Mouse (Mus musculus): ENCODE measurements around the gene Siva1. TPM values are rescaled to one million over a fixed set of nuclear protein-coding genes. Genes with fewer than 3 reads are reported as not detected.

The Siva1 gene
- polyA plus RNA-seq, 1 experiment from 2014 or later: 222 TPM

GRCm38 (mm10) chr12:112688458-112688857 is 44.0 kb downstream of the Siva1 start:
- Histone ChIP-seq H3K36me3 (ENCODE audit: control insufficient read depth, insufficient read depth, low read length) (no peaks in the 10 kb centered on the region), H3K27me3 (replicated peaks; ENCODE audit: control insufficient read depth, insufficient read depth, low read length) (0 out of 2 replicates have a peak, but pooled peaks cover 3% of the 10 kb centered on the region), H3K4me2 (no peak overlapping the region), H3K4me3 (ENCODE audit: low read depth, low read length) (no peak overlapping the region), H3K4me1 (replicated peaks; ENCODE audit: control insufficient read depth, insufficient read depth, low read length) (peaks cover 7% of the 10 kb centered on the region; the same call in 1 of the 2 replicates), H3K9me3 (ENCODE audit: control insufficient read depth, low read length) (no peaks in the 10 kb centered on the region), H3K27ac (ENCODE audit: low read depth, low read length) (no peak overlapping the region), H3K9ac (ENCODE audit: low read depth, low read length) (no peak overlapping the region)
- DNase-seq (ENCODE audit: low spot score) (no peak), ATAC-seq (replicated peaks; ENCODE audit: low FRiP score) (no peak)
- 33% methylated on average over 15 of the region's 15 CpGs for WGBS

- ATAC-seq (replicated peaks; ENCODE audit: low FRiP score): peak; percentile 95
- peak; percentile 90 for DNase-seq (ENCODE audit: low spot score)
- H3K4me3 ChIP-seq (ENCODE audit: low read depth, low read length): peak overlapping the region; percentile 66
- peak overlapping the region; percentile 83 for H3K9ac ChIP-seq (ENCODE audit: low read depth, low read length)
- H3K27ac ChIP-seq (ENCODE audit: low read depth, low read length): peak overlapping the region; percentile 46; the same call in 1 of the 2 replicates
- peaks cover 5% of the 10 kb centered on the region for H3K27me3 ChIP-seq (replicated peaks; ENCODE audit: control insufficient read depth, insufficient read depth, low read length)
- H3K36me3 ChIP-seq (ENCODE audit: control insufficient read depth, insufficient read depth, low read length): no peaks in the 10 kb centered on the region
- 3% methylated on average over 54 of the region's 54 CpGs for WGBS
- no peaks in the 10 kb centered on the region for H3K9me3 ChIP-seq (ENCODE audit: control insufficient read depth, low read length)
- peak overlapping the region; percentile 94 for H3K4me2 ChIP-seq
- peaks cover 11% of the 10 kb centered on the region for H3K4me1 ChIP-seq (replicated peaks; ENCODE audit: control insufficient read depth, insufficient read depth, low read length)
Measured at GRCm38 (mm10) chr12:112693185-112694126, 49.0 kb downstream of the Siva1 start.

- no peak for DNase-seq (ENCODE audit: low spot score)
- Histone ChIP-seq H3K4me2 (peak overlapping the region; percentile 94), H3K27me3 (replicated peaks; ENCODE audit: control insufficient read depth, insufficient read depth, low read length) (peaks cover 5% of the 10 kb centered on the region), H3K9ac (ENCODE audit: low read depth, low read length) (peak overlapping the region; percentile 83), H3K4me1 (replicated peaks; ENCODE audit: control insufficient read depth, insufficient read depth, low read length) (peaks cover 11% of the 10 kb centered on the region), H3K27ac (ENCODE audit: low read depth, low read length) (no peak overlapping the region), H3K36me3 (ENCODE audit: control insufficient read depth, insufficient read depth, low read length) (no peaks in the 10 kb centered on the region), H3K4me3 (ENCODE audit: low read depth, low read length) (peak overlapping the region; percentile 66), H3K9me3 (ENCODE audit: control insufficient read depth, low read length) (no peaks in the 10 kb centered on the region)
- ATAC-seq (replicated peaks; ENCODE audit: low FRiP score): no peak
- WGBS: 80% methylated on average over 10 of the region's 10 CpGs
Measured at GRCm38 (mm10) chr12:112694127-112694475, 49.6 kb downstream of the Siva1 start.

- no peak overlapping the region for H3K9ac ChIP-seq (ENCODE audit: low read depth, low read length)
- H3K4me2 ChIP-seq: no peak overlapping the region
- peaks cover 11% of the 10 kb centered on the region for H3K4me1 ChIP-seq (replicated peaks; ENCODE audit: control insufficient read depth, insufficient read depth, low read length)
- H3K36me3 ChIP-seq (ENCODE audit: control insufficient read depth, insufficient read depth, low read length): no peaks in the 10 kb centered on the region
- no peak for DNase-seq (ENCODE audit: low spot score)
- H3K4me3 ChIP-seq (ENCODE audit: low read depth, low read length): no peak overlapping the region
- peaks cover 21% of the 10 kb centered on the region for H3K27me3 ChIP-seq (replicated peaks; ENCODE audit: control insufficient read depth, insufficient read depth, low read length)
- no peak overlapping the region for H3K27ac ChIP-seq (ENCODE audit: low read depth, low read length)
- H3K9me3 ChIP-seq (ENCODE audit: control insufficient read depth, low read length): no peaks in the 10 kb centered on the region
- no peak for ATAC-seq (replicated peaks; ENCODE audit: low FRiP score)
- 71% methylated on average over 3 of the region's 3 CpGs for WGBS
Measured at GRCm38 (mm10) chr12:112696806-112697425, 52.4 kb downstream of the Siva1 start.

Small RNA genes lying within 50 kb of the gene (microRNA-seq; reads per million reads assigned to microRNA genes)
- 1.1 reads per million for gene Mir6939 (ENCODE audit: borderline number of aligned reads)

Other genes starting within 250 kb of the Siva1 start
- 0.11 and 0.12 TPM in 2 replicates for gene A530016L24Rik, start 155.2 kb upstream of the Siva1 start, polyA plus RNA-seq (2014; fragmentation: Nextera tagmentation; extraction: Ambion mirVana)
- 0.70 and 0.71 TPM in 2 replicates for gene Tmem179, start 127.9 kb upstream of the Siva1 start, polyA plus RNA-seq (2014; fragmentation: Nextera tagmentation; extraction: Ambion mirVana)
- 4.6 and 6.5 TPM in 2 replicates for gene Inf2, start 55.9 kb upstream of the Siva1 start, polyA plus RNA-seq (2014; fragmentation: Nextera tagmentation; extraction: Ambion mirVana)
- 5.6 and 7.4 TPM in 2 replicates for gene Adssl1, start 24.6 kb upstream of the Siva1 start, polyA plus RNA-seq (2014; fragmentation: Nextera tagmentation; extraction: Ambion mirVana)
- 54.9 and 62.9 TPM in 2 replicates for gene Akt1, start 30.2 kb downstream of the Siva1 start, polyA plus RNA-seq (2014; fragmentation: Nextera tagmentation; extraction: Ambion mirVana)
- 0.96 and 1.7 TPM in 2 replicates for gene Zbtb42, start 34.1 kb downstream of the Siva1 start, polyA plus RNA-seq (2014; fragmentation: Nextera tagmentation; extraction: Ambion mirVana)
- 7.9 and 8.0 TPM in 2 replicates for gene Cep170b, start 75.8 kb downstream of the Siva1 start, polyA plus RNA-seq (2014; fragmentation: Nextera tagmentation; extraction: Ambion mirVana)
- gene Pld4, start 116.0 kb downstream of the Siva1 start, polyA plus RNA-seq (2014; fragmentation: Nextera tagmentation; extraction: Ambion mirVana): 6.3 and 7.4 TPM in 2 replicates
- 0.23 and 0.34 TPM in 2 replicates for gene Ahnak2, start 158.0 kb downstream of the Siva1 start, polyA plus RNA-seq (2014; fragmentation: Nextera tagmentation; extraction: Ambion mirVana)
- 2.2 and 2.5 TPM in 2 replicates for gene Clba1, start 164.3 kb downstream of the Siva1 start, polyA plus RNA-seq (2014; fragmentation: Nextera tagmentation; extraction: Ambion mirVana)
- gene Cdca4, start 184.7 kb downstream of the Siva1 start, polyA plus RNA-seq (2014; fragmentation: Nextera tagmentation; extraction: Ambion mirVana): 111 and 125 TPM in 2 replicates
- 0.53 and 0.62 TPM in 2 replicates for gene Gpr132, start 223.5 kb downstream of the Siva1 start, polyA plus RNA-seq (2014; fragmentation: Nextera tagmentation; extraction: Ambion mirVana)